Mouse (Mus musculus) limb, embryonic 12.5 days (tissue): Measurements from ENCODE around the gene Mmp12. TPM values are rescaled to one million over a fixed set of nuclear protein-coding genes. Genes with fewer than 3 reads are reported as not detected.
"Not testable (repeated sequence)": the region's sequence is repeated elsewhere in the genome, so short reads cannot be mapped to it uniquely, and the experiment has no call there.

Source experiments
- ATAC-seq: fragments of 200-750 bp; cut with Nextera tagmentation; 2 replicates; pipeline ENCODE4 v1.8.0; 2017; ENCODE audit warnings: low read depth, moderate TSS enrichment; ENCODE audit not compliant: insufficient number of reproducible peaks, insufficient read depth, low FRiP score, low TSS enrichment
- H3K27ac ChIP-seq: fragments of 300-500 bp; sonication (generic); 2 replicates; pipeline ENCODE4 v1.5.1; 2016; ENCODE audit warnings: mild to moderate bottlenecking, moderate library complexity
- H3K27me3 ChIP-seq: fragments of 300-500 bp; sonication (generic); 2 replicates; pipeline ENCODE4 v1.6.1; 2016; ENCODE audit warnings: mild to moderate bottlenecking, moderate library complexity
- H3K36me3 ChIP-seq: fragments of 300-500 bp; sonication (generic); 2 replicates; pipeline ENCODE4 v1.6.1; 2016; ENCODE audit warnings: mild to moderate bottlenecking, moderate library complexity
- H3K4me1 ChIP-seq: fragments of 300-500 bp; sonication (generic); replicated peaks from 2 replicates; pipeline ENCODE4 v1.6.1; 2016
- H3K4me2 ChIP-seq: fragments of 300-500 bp; sonication (generic); 2 replicates; pipeline ENCODE4 v1.6.1; 2016; ENCODE audit warnings: mild to moderate bottlenecking, moderate library complexity
- H3K4me3 ChIP-seq: fragments of 300-500 bp; sonication (generic); replicated peaks from 2 replicates; pipeline ENCODE4 v1.5.1; 2016; ENCODE audit warnings: mild to moderate bottlenecking
- H3K9ac ChIP-seq: fragments of 300-500 bp; sonication (generic); replicated peaks from 2 replicates; pipeline ENCODE4 v1.6.1; 2016; ENCODE audit warnings: mild to moderate bottlenecking, moderate library complexity
- H3K9me3 ChIP-seq: fragments of 300-500 bp; sonication (generic); 2 replicates; pipeline ENCODE4 v1.6.1; 2016; ENCODE audit warnings: mild to moderate bottlenecking, moderate library complexity
- WGBS: fragments of 180-500 bp; shearing (Covaris S2); methylation state at CpG from one replicate; pipeline ENCODE4 v1.1.7; 2016; 5-methylcytosine and 5-hydroxymethylcytosine counted together
- polyA plus RNA-seq: library from polyadenylated mRNA; unstranded; fragments of >200 nt; fragmentation: Nextera tagmentation; extraction: Ambion mirVana; gene quantifications from 2 replicates; pipeline ENCODE4 v1.2.1, GENCODE M21; 2016

The Mmp12 gene
- polyA plus RNA-seq = not detected in 2 replicates

GRCm38 (mm10) chr9:7344107-7344506 lies at the start of gene Mmp12:
TSS of gene Mmp12 (plus strand) at chr9:7344381.
- Histone ChIP-seq H3K9ac (no peak within 1 kb of the TSS), H3K4me1 (no peaks in the 10 kb centered on the region), H3K9me3 (no peaks in the 10 kb centered on the region), H3K36me3 (no peaks in the 10 kb centered on the region), H3K4me2 (no peak within 1 kb of the TSS), H3K27ac (no peak within 1 kb of the TSS), H3K27me3 (no peaks in the 10 kb centered on the region), H3K4me3 (no peak within 1 kb of the TSS)
- no peak for ATAC-seq

GRCm38 (mm10) chr9:7331847-7332246 lies 12.3 kb upstream of the Mmp12 start:
- ATAC-seq = no peak
- no peak overlapping the region for H3K27ac ChIP-seq
- no peaks in the 10 kb centered on the region for H3K9me3 ChIP-seq
- no peaks in the 10 kb centered on the region for H3K36me3 ChIP-seq
- no peak overlapping the region for H3K4me2 ChIP-seq
- no peaks in the 10 kb centered on the region for H3K4me1 ChIP-seq
- H3K4me3 ChIP-seq = no peak overlapping the region
- no peaks in the 10 kb centered on the region for H3K27me3 ChIP-seq
- no peak overlapping the region for H3K9ac ChIP-seq

- H3K4me3 ChIP-seq = no peak overlapping the region
- H3K9ac ChIP-seq = no peak overlapping the region
- ATAC-seq = no peak
- WGBS = 78% methylated on average over 5 of the region's 6 CpGs
- H3K4me2 ChIP-seq = no peak overlapping the region
- H3K36me3 ChIP-seq = no peaks in the 10 kb centered on the region
- no peaks in the 10 kb centered on the region for H3K4me1 ChIP-seq
- no peaks in the 10 kb centered on the region for H3K27me3 ChIP-seq
- H3K27ac ChIP-seq = no peak overlapping the region
- no peaks in the 10 kb centered on the region for H3K9me3 ChIP-seq
These were observed 8.2 kb upstream of the Mmp12 start for GRCm38 (mm10) chr9:7335766-7336680.

GRCm38 (mm10) chr9:7336740-7337483 lies 7.3 kb upstream of the Mmp12 start:
- no peak for ATAC-seq
- no peak overlapping the region for H3K4me2 ChIP-seq
- no peak overlapping the region for H3K4me3 ChIP-seq

GRCm38 (mm10) chr9:7345513-7345912 lies 1.3 kb downstream of the Mmp12 start:
- ATAC-seq = no peak
- H3K4me1 ChIP-seq = no peaks in the 10 kb centered on the region
- H3K4me2 ChIP-seq = no peak overlapping the region
- H3K27me3 ChIP-seq = no peaks in the 10 kb centered on the region
- WGBS = 88% methylated on average over 2 of the region's 2 CpGs
- H3K27ac ChIP-seq = no peak overlapping the region
- no peaks in the 10 kb centered on the region for H3K36me3 ChIP-seq
- H3K9me3 ChIP-seq = no peaks in the 10 kb centered on the region
- no peak overlapping the region for H3K9ac ChIP-seq
- H3K4me3 ChIP-seq = no peak overlapping the region

More at GRCm38 (mm10) chr9:7336740-7337483, 7.3 kb upstream of the Mmp12 start:
- H3K9me3 ChIP-seq = no peaks in the 10 kb centered on the region
- no peak overlapping the region for H3K27ac ChIP-seq
- no peak overlapping the region for H3K9ac ChIP-seq
- no peaks in the 10 kb centered on the region for H3K36me3 ChIP-seq
- no peaks in the 10 kb centered on the region for H3K4me1 ChIP-seq
- no peaks in the 10 kb centered on the region for H3K27me3 ChIP-seq

- no peaks in the 10 kb centered on the region for H3K27me3 ChIP-seq
- H3K36me3 ChIP-seq = no peaks in the 10 kb centered on the region
- H3K27ac ChIP-seq = no peak overlapping the region
- WGBS = 80% methylated on average over 3 of the region's 3 CpGs
- H3K4me2 ChIP-seq = no peak overlapping the region
- H3K9ac ChIP-seq = no peak overlapping the region
- H3K4me3 ChIP-seq = no peak overlapping the region
- H3K9me3 ChIP-seq = no peaks in the 10 kb centered on the region
- ATAC-seq = no peak
- no peaks in the 10 kb centered on the region for H3K4me1 ChIP-seq
These were observed 10.4 kb downstream of the Mmp12 start for GRCm38 (mm10) chr9:7354535-7354934.

GRCm38 (mm10) chr9:7387947-7388346 lies 43.8 kb downstream of the Mmp12 start, which contains the start of gene Mmp1b:
TSS of gene Mmp1b (minus strand) at chr9:7388047.
- Histone ChIP-seq H3K27me3 (no peaks in the 10 kb centered on the region), H3K9ac (no peak within 1 kb of the TSS), H3K4me2 (no peak within 1 kb of the TSS), H3K27ac (no peak within 1 kb of the TSS), H3K36me3 (no peaks in the 10 kb centered on the region), H3K9me3 (no peaks in the 10 kb centered on the region), H3K4me1 (no peaks in the 10 kb centered on the region), H3K4me3 (no peak within 1 kb of the TSS)
- no peak for ATAC-seq

GRCm38 (mm10) chr9:7396556-7396955 lies 52.4 kb downstream of the Mmp12 start:
- WGBS = 84% methylated on average over 8 of the region's 8 CpGs
- not testable (repeated sequence) for ATAC-seq, H3K9me3 ChIP-seq

More at GRCm38 (mm10) chr9:7396556-7396955, 52.4 kb downstream of the Mmp12 start:
- H3K4me3 ChIP-seq, H3K36me3 ChIP-seq, H3K9ac ChIP-seq, H3K4me1 ChIP-seq, H3K27ac ChIP-seq, H3K4me2 ChIP-seq, H3K27me3 ChIP-seq: not testable (repeated sequence)

Other genes with a start within 250 kb of the Mmp12 start
- gene Dync2h1, start 159.9 kb upstream of the Mmp12 start, polyA plus RNA-seq = 22.3 and 24.7 TPM in 2 replicates
- 156 and 158 TPM in 2 replicates for gene Dcun1d5, start 159.9 kb upstream of the Mmp12 start, polyA plus RNA-seq
- gene Mmp13, start 71.9 kb upstream of the Mmp12 start, polyA plus RNA-seq = not detected in 2 replicates
- not detected in 2 replicates for gene Mmp1b, start 43.7 kb downstream of the Mmp12 start, polyA plus RNA-seq
- not detected in 2 replicates for gene Mmp3, start 101.4 kb downstream of the Mmp12 start, polyA plus RNA-seq
- not detected in 2 replicates for gene Mmp10, start 158.0 kb downstream of the Mmp12 start, polyA plus RNA-seq
- gene Mmp8, start 214.1 kb downstream of the Mmp12 start, polyA plus RNA-seq = 0.30 and 0.38 TPM in 2 replicates
- not detected in 2 replicates for gene Mmp27, start 227.0 kb downstream of the Mmp12 start, polyA plus RNA-seq